Mouse (Mus musculus) olfactory bulb, adult 2 months (tissue): ENCODE data around the gene Tmigd3.

Source experiments
- CTCF ChIP-seq: fragments of 200-500 bp; IDR thresholded peaks from 2 replicates; pipeline ENCODE4 v1.5.1; 2012; ENCODE audit warnings: low read depth, mild to moderate bottlenecking, low read length, moderate library complexity; ENCODE audit not compliant: insufficient read depth
- POLR2A ChIP-seq: fragments of 200-500 bp; IDR thresholded peaks from 2 replicates; pipeline ENCODE4 v1.6.1; 2012; ENCODE audit warnings: mild to moderate bottlenecking, low read depth, low read length, moderate library complexity; ENCODE audit not compliant: insufficient read depth

- TF ChIP-seq CTCF (no peak), POLR2A (no peak)
These were observed 46.6 kb upstream of the Tmigd3 start for GRCm38 (mm10) chr3:105824103-105824502.
